Comparison of ENCODE assay signal across 16 mouse cellular contexts in genomic region chr2:117951337-117951718, GRCm38 (mm10).
DNase-seq lines count a peak whose midpoint lies in the region; ATAC-seq and TF ChIP-seq lines count a peak whose summit lies in the region.
"Had no signal": no experiment of that assay in that cellular context is flagged by ENCODE, and none has a peak within 500 bp of the region (broad histone marks: within the 10 kb centered on the region; RNA-seq: fewer than 3 reads in every experiment).

No protein-coding gene starts in this region.

- no peak overlapping the region for H3K27ac ChIP-seq in forebrain, embryonic 13.5 days
- H3K27ac ChIP-seq in forebrain, embryonic 10.5 days, result no peak overlapping the region
- H3K27ac ChIP-seq in limb, embryonic 12.5 days, result peak overlapping the region; percentile 80; the same call in 1 of the 2 replicates
- no peak overlapping the region for H3K27ac ChIP-seq in gastrocnemius, adult 2 months
- H3K27ac ChIP-seq: heart, adult 2 months; kidney, postnatal 0 days had no signal

- H3K9ac ChIP-seq in forebrain, embryonic 13.5 days, result no peak overlapping the region
- H3K9ac ChIP-seq in limb, embryonic 12.5 days (replicated peaks), result no peak overlapping the region

- H3K4me1 ChIP-seq in forebrain, embryonic 13.5 days, result peaks cover 8% of the 10 kb centered on the region; the same call in 1 of the 2 replicates
- peaks cover 10% of the 10 kb centered on the region; the same call in 1 of the 2 replicates for H3K4me1 ChIP-seq in forebrain, embryonic 10.5 days
- H3K4me1 ChIP-seq in limb, embryonic 12.5 days (replicated peaks), result peaks cover 12% of the 10 kb centered on the region

- 57% methylated on average over 2 of the region's 2 CpGs for WGBS in forebrain, embryonic 13.5 days
- WGBS in forebrain, embryonic 10.5 days, result 61% methylated on average over 2 of the region's 2 CpGs
- WGBS in limb, embryonic 12.5 days, result 63% methylated on average over 2 of the region's 2 CpGs

- H3K4me2 ChIP-seq in forebrain, embryonic 13.5 days, result no peak overlapping the region
- H3K4me2 ChIP-seq in limb, embryonic 12.5 days, result no peak overlapping the region

- H3K36me3 ChIP-seq in forebrain, embryonic 13.5 days (ENCODE audit: poor library complexity, severe bottlenecking), result no peaks in the 10 kb centered on the region
- H3K36me3 ChIP-seq in forebrain, embryonic 10.5 days (replicated peaks), result no peaks in the 10 kb centered on the region
- H3K36me3 ChIP-seq in limb, embryonic 12.5 days, result no peaks in the 10 kb centered on the region

- peak; percentile 19; the same call in 1 of the 2 replicates for ATAC-seq in forebrain, embryonic 13.5 days
- no peak for ATAC-seq in limb, embryonic 12.5 days (ENCODE audit: insufficient number of reproducible peaks, insufficient read depth, low FRiP score, low TSS enrichment, low read depth)

- DNase-seq in forebrain, embryonic 10.5 days (ENCODE audit: extremely low spot score, low spot score), result no peak
- peak; percentile 23 for DNase-seq in brain, embryonic 14.5 days (ENCODE audit: low read depth)
- DNase-seq in thymus, postnatal 25 days, result peak; percentile 26
- DNase-seq in gastrocnemius, adult 2 months, result no peak
- DNase-seq in left cerebral cortex, postnatal 14 days (ENCODE audit: low spot score in 2 of 2), result no peak
- DNase-seq in cerebellum, postnatal 36 days, result no peak
- DNase-seq: adrenal gland, postnatal 14 days; B cell, adult 2 months; heart, adult 2 months; heart, postnatal 10 days; lung, adult 18-20 months; lung, postnatal 4 days; midbrain, embryonic 14.5 days had no signal

- no peaks in the 10 kb centered on the region for H3K27me3 ChIP-seq in forebrain, embryonic 13.5 days
- H3K27me3 ChIP-seq in forebrain, embryonic 10.5 days (ENCODE audit: poor library complexity, severe bottlenecking), result no peaks in the 10 kb centered on the region
- H3K27me3 ChIP-seq in limb, embryonic 12.5 days, result no peaks in the 10 kb centered on the region

- intact Hi-C loops in gastrocnemius, adult 2 months (cut with DNase I), result loop anchor here (2.0 kb wide), 1 partner anchor 13 kb away; no protein-coding TSS in a partner anchor
- intact Hi-C loops in left cerebral cortex, postnatal 14 days (cut with DNase I), result no loop called here

- no peak for TF ChIP-seq POLR2A in brain, embryonic 14.5 days (IDR thresholded peaks at IDR 0.05; ENCODE audit: borderline replicate concordance, extremely low read depth, insufficient read depth, insufficient read length, poor library complexity, severe bottlenecking)

- TF ChIP-seq CTCF in brain, embryonic 14.5 days (IDR thresholded peaks at IDR 0.05; ENCODE audit: borderline replicate concordance, extremely low read depth, insufficient read depth, insufficient read length), result no peak
- no peak for TF ChIP-seq CTCF in gastrocnemius, adult 2 months (IDR thresholded peaks at IDR 0.05)

- no peaks in the 10 kb centered on the region for H3K9me3 ChIP-seq in forebrain, embryonic 13.5 days (replicated peaks)
- H3K9me3 ChIP-seq in forebrain, embryonic 10.5 days, result no peaks in the 10 kb centered on the region
- peaks cover 3% of the 10 kb centered on the region; the same call in 1 of the 2 replicates for H3K9me3 ChIP-seq in limb, embryonic 12.5 days

- no peak overlapping the region for H3K4me3 ChIP-seq in forebrain, embryonic 13.5 days
- H3K4me3 ChIP-seq in forebrain, embryonic 10.5 days, result no peak overlapping the region
- H3K4me3 ChIP-seq in limb, embryonic 12.5 days (replicated peaks), result no peak overlapping the region
- no peak overlapping the region for H3K4me3 ChIP-seq in gastrocnemius, adult 2 months
- H3K4me3 ChIP-seq: heart, adult 2 months had no signal

Comparison
In these comparisons a context has a peak if more than half of its experiments do, and no peak if none do; other contexts are left out.
1. DNase-seq: peak in brain, embryonic 14.5 days (single experiment) and thymus, postnatal 25 days (single experiment); none in forebrain, embryonic 10.5 days (single experiment), gastrocnemius, adult 2 months (single experiment), left cerebral cortex, postnatal 14 days (0 of 2) and cerebellum, postnatal 36 days (0 of 2).